Mouse (Mus musculus) midbrain, embryonic 11.5 days (tissue): ENCODE results near the gene Hoxb8. TPM values are rescaled to one million over a fixed set of nuclear protein-coding genes. Genes with fewer than 3 reads are reported as not detected.

Experiments used
- ATAC-seq: fragments of 200-750 bp; cut with Nextera tagmentation; 2 replicates; pipeline ENCODE4 v1.8.0; 2017; ENCODE audit warnings: moderate TSS enrichment, moderate library complexity; ENCODE audit not compliant: low FRiP score
- DNase-seq: peaks from one replicate; pipeline ENCODE4 v3.0.0; 2015; ENCODE audit warnings: low spot score; ENCODE audit errors: missing footprints
- H3K27ac ChIP-seq: fragments of 300-500 bp; sonication (generic); 2 replicates; pipeline ENCODE4 v1.5.1; 2014; ENCODE audit warnings: low read depth, low read length
- H3K27me3 ChIP-seq: fragments of 300-500 bp; sonication (generic); 2 replicates; pipeline ENCODE4 v1.6.1; 2014; ENCODE audit warnings: mild to moderate bottlenecking, low read length, moderate library complexity, mixed read lengths; ENCODE audit not compliant: control insufficient read depth, insufficient read depth
- H3K36me3 ChIP-seq: fragments of 300-500 bp; sonication (generic); 2 replicates; pipeline ENCODE4 v1.6.1; 2014; ENCODE audit warnings: mild to moderate bottlenecking, low read length, moderate library complexity, mixed read lengths; ENCODE audit not compliant: control insufficient read depth, insufficient read depth
- H3K4me1 ChIP-seq: fragments of 300-500 bp; sonication (generic); 2 replicates; pipeline ENCODE4 v1.6.1; 2014; ENCODE audit warnings: low read length; ENCODE audit not compliant: control insufficient read depth, insufficient read depth
- H3K4me2 ChIP-seq: fragments of 300-500 bp; sonication (generic); 2 replicates; pipeline ENCODE4 v1.6.1; 2014; ENCODE audit warnings: mild to moderate bottlenecking, moderate library complexity
- H3K4me3 ChIP-seq: fragments of 300-500 bp; sonication (generic); 2 replicates; pipeline ENCODE4 v1.5.1; 2014; ENCODE audit warnings: low read depth, low read length
- H3K9ac ChIP-seq: fragments of 300-500 bp; sonication (generic); 2 replicates; pipeline ENCODE4 v1.6.1; 2014; ENCODE audit warnings: low read length
- H3K9me3 ChIP-seq: fragments of 300-500 bp; sonication (generic); 2 replicates; pipeline ENCODE4 v1.6.1; 2016; ENCODE audit warnings: low read length; ENCODE audit not compliant: control insufficient read depth
- WGBS: fragments of 180-500 bp; shearing (Covaris S2); extraction: QIAGEN DNeasy Blood & Tissue Kit; methylation state at CpG from one replicate; pipeline ENCODE4 v1.1.7; 2014; 5-methylcytosine and 5-hydroxymethylcytosine counted together
- polyA plus RNA-seq: library from polyadenylated mRNA; unstranded; fragments of >200 nt; fragmentation: Nextera tagmentation; extraction: Ambion mirVana; gene quantifications from 2 replicates; pipeline ENCODE4 v1.2.1, GENCODE M21; 2014

Hoxb8 gene
- polyA plus RNA-seq, 1 experiment from 2014 or later = not detected

GRCm38 (mm10) chr11:96289293-96289692, 7.6 kb downstream of the Hoxb8 start:
- no peak overlapping the region for H3K4me2 ChIP-seq
- DNase-seq = no peak
- H3K4me3 ChIP-seq = no peak overlapping the region
- no peak for ATAC-seq
- H3K4me1 ChIP-seq = no peaks in the 10 kb centered on the region
- H3K36me3 ChIP-seq = no peaks in the 10 kb centered on the region
- H3K27me3 ChIP-seq = peaks cover 98% of the 10 kb centered on the region
- WGBS = 2% methylated on average over 21 of the region's 21 CpGs
- H3K27ac ChIP-seq = no peak overlapping the region
- H3K9ac ChIP-seq = no peak overlapping the region
- H3K9me3 ChIP-seq = no peaks in the 10 kb centered on the region

DNA sequence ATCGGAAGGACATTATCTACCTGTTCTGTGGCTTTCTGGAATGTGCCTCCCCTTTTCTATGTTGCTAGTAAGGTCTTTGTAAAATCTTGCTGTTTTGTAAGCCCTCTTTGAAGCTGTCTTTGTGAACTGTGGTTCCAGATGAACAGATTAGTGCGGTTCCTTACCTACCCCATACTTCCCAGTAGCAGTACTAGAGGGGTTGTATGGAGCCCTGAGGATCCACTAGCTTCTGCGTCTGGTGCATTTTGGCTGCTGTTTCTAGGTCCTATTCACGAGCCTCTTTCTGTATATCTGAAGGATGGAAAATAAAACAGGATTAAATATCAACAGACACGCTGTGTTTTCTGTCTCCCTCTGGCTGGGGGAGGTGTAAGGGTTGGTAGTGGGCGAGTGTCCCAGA, 8.1 kb downstream of the Hoxb8 start:
- Histone ChIP-seq H3K9me3 (no peaks in the 10 kb centered on the region), H3K4me3 (no peak overlapping the region), H3K9ac (no peak overlapping the region), H3K27ac (no peak overlapping the region), H3K36me3 (no peaks in the 10 kb centered on the region), H3K27me3 (peaks cover 98% of the 10 kb centered on the region), H3K4me1 (no peaks in the 10 kb centered on the region), H3K4me2 (no peak overlapping the region)
- peak; percentile 94 for DNase-seq
- ATAC-seq = no peak
- WGBS = 3% methylated on average over 6 of the region's 6 CpGs

DNA sequence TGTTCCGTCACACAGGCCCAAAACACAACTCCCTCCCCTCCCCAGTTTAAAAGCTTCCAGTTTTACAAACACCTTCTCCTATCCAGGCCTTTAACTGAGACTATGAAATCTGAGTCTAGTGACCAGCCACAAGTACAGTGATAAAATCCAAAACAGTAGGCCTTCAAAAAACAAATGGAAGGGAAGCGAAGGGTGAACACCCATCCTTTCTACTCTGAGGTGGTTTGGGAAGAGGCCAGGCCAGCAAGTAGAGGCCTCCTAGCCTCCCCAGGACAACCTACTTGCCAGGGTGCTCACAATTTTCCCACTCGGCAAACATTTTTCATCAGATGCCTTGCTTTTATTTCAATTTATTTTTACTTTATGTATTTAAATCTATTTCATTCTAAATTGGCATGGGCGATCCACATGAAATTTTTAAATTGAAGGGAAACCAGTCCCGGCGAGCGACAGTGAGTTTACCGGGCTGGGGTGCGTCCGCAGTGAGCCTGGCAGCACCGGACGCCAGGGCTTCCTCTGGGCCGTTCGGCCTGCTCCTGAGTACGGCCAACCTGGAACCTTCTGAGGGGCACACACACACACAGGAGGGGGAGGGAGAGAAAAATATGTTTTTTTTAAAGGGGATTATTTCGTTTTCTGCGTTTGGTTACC, 9.1 kb downstream of the Hoxb8 start:
- no peaks in the 10 kb centered on the region for H3K9me3 ChIP-seq
- H3K4me2 ChIP-seq = no peak overlapping the region
- no peaks in the 10 kb centered on the region for H3K4me1 ChIP-seq
- H3K27me3 ChIP-seq = peaks cover 98% of the 10 kb centered on the region
- WGBS = 2% methylated on average over 17 of the region's 17 CpGs
- no peak overlapping the region for H3K4me3 ChIP-seq
- H3K27ac ChIP-seq = no peak overlapping the region
- DNase-seq (no peak), ATAC-seq (no peak)
- H3K9ac ChIP-seq = no peak overlapping the region
- H3K36me3 ChIP-seq = no peaks in the 10 kb centered on the region

DNA sequence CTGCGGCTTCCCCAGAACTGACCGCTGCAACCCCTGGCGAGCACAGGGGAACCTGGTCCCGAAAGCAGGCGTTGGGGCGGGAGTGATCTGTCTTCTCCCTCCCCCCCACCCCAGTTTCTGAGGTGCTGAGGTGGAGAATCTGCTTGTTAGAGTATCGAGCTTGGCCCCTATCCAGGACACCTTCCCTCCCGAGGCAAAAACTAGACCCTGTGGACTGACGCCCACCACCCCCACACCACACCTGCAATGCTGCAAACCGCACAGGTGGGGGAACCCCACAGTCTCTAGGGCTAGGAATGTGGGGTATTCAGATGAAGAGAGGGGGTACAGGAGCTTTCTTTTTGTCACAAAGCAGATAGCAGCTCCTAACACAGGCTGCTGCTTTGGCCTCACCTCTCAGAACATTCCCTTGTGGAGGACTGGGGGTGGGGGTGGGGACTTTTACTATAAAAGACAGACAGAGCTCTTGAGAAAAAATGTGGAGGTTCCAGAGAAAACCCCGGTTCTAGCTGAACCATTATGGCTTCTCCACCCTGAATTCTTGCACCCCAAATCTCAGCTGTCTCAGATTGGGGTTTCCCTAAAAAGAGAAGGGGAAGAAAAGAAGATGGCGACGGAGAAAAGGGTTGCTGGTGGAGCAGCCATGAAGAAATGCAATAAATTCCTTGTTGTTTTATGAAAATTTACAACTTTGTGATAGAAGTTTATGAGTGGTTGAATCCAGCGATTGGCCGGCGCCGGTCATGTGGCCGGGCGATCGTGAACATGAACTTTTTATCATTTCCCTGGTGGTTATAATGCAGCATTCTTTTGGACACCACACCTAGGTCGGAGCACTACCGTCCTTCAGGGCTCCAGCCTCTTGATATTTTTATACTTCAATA, 10.2 kb downstream of the Hoxb8 start, which contains the start of gene Hoxb6:
Gene Hoxb6 (plus strand): TSS at position 796 of the 884 bp plus-strand sequence.
- H3K4me1 ChIP-seq = no peaks in the 10 kb centered on the region
- DNase-seq = no peak
- H3K36me3 ChIP-seq = no peaks in the 10 kb centered on the region
- no peaks in the 10 kb centered on the region for H3K9me3 ChIP-seq
- no peak within 1 kb of the TSS for H3K27ac ChIP-seq
- no peak within 1 kb of the TSS for H3K4me2 ChIP-seq
- H3K9ac ChIP-seq = no peak within 1 kb of the TSS
- ATAC-seq = no peak
- peaks cover 98% of the 10 kb centered on the region for H3K27me3 ChIP-seq
- no peak within 1 kb of the TSS for H3K4me3 ChIP-seq
- WGBS = 1% methylated on average over 22 of the region's 22 CpGs

- no peaks in the 10 kb centered on the region for H3K4me1 ChIP-seq
- no peaks in the 10 kb centered on the region for H3K9me3 ChIP-seq
- H3K27me3 ChIP-seq = peaks cover 98% of the 10 kb centered on the region
- no peak for ATAC-seq
- no peak overlapping the region for H3K9ac ChIP-seq
- no peak overlapping the region for H3K4me2 ChIP-seq
- no peak for DNase-seq
- no peak overlapping the region for H3K4me3 ChIP-seq
- WGBS = 1% methylated on average over 12 of the region's 12 CpGs
- H3K36me3 ChIP-seq = no peaks in the 10 kb centered on the region
- H3K27ac ChIP-seq = no peak overlapping the region
Observed at GRCm38 (mm10) chr11:96292565-96293301, 11.0 kb downstream of the Hoxb8 start.

GRCm38 (mm10) chr11:96293302-96293921, 11.7 kb downstream of the Hoxb8 start:
- WGBS = 2% methylated on average over 22 of the region's 22 CpGs
- Histone ChIP-seq H3K4me3 (no peak overlapping the region), H3K36me3 (no peaks in the 10 kb centered on the region), H3K4me1 (no peaks in the 10 kb centered on the region), H3K27me3 (peaks cover 98% of the 10 kb centered on the region), H3K27ac (no peak overlapping the region), H3K9me3 (no peaks in the 10 kb centered on the region), H3K4me2 (no peak overlapping the region), H3K9ac (no peak overlapping the region)
- peak; percentile 92 for DNase-seq
- no peak for ATAC-seq

- H3K4me1 ChIP-seq = no peaks in the 10 kb centered on the region
- DNase-seq (peak; percentile 95), ATAC-seq (no peak)
- no peak overlapping the region for H3K9ac ChIP-seq
- H3K36me3 ChIP-seq = no peaks in the 10 kb centered on the region
- peaks cover 98% of the 10 kb centered on the region for H3K27me3 ChIP-seq
- no peak overlapping the region for H3K27ac ChIP-seq
- H3K4me3 ChIP-seq = no peak overlapping the region
- no peak overlapping the region for H3K4me2 ChIP-seq
- WGBS = under 1% methylated on average over 32 of the region's 32 CpGs
- H3K9me3 ChIP-seq = no peaks in the 10 kb centered on the region
Observed at GRCm38 (mm10) chr11:96294245-96295091, 12.8 kb downstream of the Hoxb8 start.

GRCm38 (mm10) chr11:96295092-96295835, 13.6 kb downstream of the Hoxb8 start:
- DNase-seq (no peak), ATAC-seq (no peak)
- no peak overlapping the region for H3K9ac ChIP-seq
- H3K4me2 ChIP-seq = no peak overlapping the region
- no peaks in the 10 kb centered on the region for H3K9me3 ChIP-seq
- H3K4me3 ChIP-seq = no peak overlapping the region
- peaks cover 98% of the 10 kb centered on the region for H3K27me3 ChIP-seq
- H3K4me1 ChIP-seq = no peaks in the 10 kb centered on the region
- H3K27ac ChIP-seq = no peak overlapping the region
- WGBS = under 1% methylated on average over 29 of the region's 30 CpGs
- no peaks in the 10 kb centered on the region for H3K36me3 ChIP-seq
